Mouse (Mus musculus) thymus, postnatal 14 days (tissue): ENCODE measurements at regions not wholly inside any gene's neighbourhood (a gene's known extent, or its start where the extent isn't known, plus 50 kb on each side); places are given as distances from the start of the nearest gene placed in this dataset.
A peak's percentile ranks its signal among the peaks of the same experiment; 100 is the strongest.

Experiments
- DNase-seq: peaks from one replicate; pipeline ENCODE4 v3.0.0; 2021

DNA sequence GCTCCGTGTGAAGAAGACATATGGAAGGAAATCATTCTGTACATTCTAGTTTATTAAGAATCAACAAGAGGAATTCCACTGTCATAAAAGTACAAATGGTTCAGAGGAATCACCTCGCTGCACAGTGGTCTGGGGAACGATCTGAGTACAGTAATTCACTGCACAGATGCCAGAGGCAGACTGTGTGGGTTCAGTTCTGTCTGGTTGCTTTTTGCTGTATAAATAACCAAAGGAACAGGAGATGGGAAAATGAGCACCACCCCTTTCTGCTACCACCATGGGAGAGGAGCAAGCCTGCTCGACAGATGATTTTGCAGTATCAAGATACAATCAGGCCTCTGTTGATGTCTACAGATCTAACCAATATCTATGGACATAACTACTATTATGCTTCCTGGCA, 322.1 kb upstream of the Slco3a1 start:
- no peak for DNase-seq

DNA sequence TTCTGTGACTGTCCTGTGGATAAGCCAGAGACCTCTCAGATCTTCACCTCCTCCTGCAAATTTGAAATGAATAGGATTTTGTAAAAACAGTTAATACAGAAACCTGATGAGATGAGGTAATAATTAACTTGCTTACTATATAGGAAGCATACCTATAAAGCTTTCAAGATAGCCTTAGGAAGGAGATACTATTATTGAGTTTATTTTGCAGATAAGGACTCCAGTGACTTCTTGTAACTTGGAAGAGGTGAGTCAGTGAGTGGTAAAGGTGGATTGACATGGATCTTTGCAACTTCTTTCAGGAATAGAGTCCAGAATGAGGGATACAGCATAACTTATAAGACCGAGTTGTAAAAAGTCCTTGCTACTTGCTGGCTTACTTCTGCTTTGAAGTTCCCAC, 315.7 kb upstream of the Slco3a1 start:
- DNase-seq: no peak

DNA sequence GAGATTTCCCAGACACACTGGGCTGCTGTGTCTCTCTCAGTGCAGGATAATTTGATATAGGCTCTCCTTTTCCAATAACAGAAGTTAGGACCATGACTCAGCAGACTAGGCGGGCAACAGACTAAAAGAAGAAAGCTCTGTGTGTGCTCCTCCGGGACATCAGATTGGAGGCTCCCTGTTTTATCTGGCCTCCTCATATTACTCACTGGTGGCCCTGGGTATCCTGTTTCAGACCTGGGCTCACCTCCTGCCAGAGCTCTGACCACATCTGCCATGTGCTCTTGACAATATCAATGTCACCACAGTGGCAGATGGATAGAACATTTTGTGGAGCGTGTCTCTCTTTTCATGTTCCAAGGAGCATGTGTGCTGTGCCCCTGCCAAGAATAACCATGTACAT, 308.1 kb upstream of the Slco3a1 start:
- no peak for DNase-seq

DNA sequence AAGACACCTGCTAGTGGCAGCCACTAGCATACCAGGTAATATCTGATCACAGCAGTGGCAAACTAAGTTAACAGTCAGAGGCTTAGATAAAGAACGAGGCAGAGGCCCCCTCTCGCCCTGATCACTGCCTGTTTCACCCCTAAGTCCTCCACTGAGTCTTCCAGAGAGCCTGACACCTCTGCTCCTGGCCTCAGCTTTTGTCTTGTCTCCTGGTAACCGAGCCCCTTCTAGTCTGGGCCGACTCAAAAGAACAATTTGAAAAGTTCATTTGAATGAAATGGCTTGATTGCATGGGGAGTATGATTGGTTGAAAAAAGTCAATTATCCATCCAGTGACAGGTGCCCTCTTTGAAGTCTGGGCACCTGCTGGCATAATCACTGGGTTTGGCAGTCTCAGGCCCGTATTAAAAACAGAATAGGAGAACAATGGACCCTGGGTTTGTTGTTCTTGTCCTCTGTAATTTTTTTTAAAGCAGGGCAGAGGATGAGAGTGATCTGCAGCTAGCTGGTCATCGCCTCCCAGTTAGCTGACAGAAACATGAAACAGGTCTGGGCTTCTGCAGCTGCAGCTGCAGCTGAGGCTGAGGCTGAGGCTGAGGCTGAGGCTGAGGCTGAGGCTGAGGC, 289.8 kb upstream of the Slco3a1 start:
- no peak for DNase-seq

DNA sequence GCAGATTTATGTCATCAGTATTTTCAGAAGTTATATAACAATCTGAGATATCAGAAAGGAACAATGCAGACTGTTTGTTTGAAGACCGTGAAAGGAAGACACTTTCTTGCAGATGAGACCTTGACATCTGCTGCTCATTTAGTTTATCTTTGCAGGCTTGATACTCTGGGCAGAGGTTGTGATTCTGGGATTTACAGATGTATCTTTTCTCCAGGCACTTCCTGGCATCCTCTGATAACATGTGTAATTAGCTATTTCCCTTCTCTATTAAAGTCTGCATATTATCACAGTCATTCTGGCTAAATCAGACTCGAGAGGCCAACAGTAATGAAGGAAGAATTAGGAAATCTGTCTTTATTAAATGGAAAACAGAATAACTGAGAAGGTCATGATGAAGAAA, 268.7 kb upstream of the Slco3a1 start:
- no peak for DNase-seq

DNA sequence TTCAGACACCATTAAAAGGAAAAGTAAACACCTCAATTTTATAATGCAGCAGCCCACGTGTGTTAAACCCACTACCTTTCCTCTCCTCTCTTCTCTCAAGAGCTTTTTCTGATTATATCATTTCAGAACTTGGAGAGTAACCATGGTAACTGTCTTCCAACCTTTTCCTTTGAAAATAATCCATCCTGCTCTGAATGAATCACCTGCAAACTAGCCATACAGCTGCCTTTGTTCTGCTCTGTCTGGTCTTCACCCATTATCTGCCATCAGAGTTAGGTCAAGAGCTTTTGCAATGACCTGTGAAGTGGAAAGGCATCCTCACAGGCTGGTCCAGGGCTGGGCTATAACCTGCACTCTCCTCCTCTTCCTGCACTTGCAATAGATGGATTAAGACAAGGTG, 238.7 kb upstream of the Slco3a1 start:
- DNase-seq: no peak

DNA sequence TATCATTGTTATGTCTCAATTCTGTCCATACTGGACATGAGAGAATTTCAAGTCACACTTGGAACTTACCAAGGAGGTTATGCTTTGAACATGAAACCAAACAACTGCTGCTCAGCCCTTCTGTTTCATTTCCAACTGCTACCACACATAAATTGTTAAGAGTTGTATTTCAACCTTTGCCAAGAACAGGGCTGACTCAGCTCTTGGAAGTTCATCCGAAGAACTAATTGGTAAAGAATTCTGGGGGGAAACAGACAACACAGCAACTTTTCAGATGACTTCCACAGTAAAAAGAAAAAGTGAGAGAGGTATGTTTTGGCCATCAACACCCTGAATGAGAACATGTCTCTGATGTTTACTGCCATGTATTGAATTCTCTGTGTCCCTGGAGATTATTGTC, 234.1 kb upstream of the Slco3a1 start:
- DNase-seq: no peak

DNA sequence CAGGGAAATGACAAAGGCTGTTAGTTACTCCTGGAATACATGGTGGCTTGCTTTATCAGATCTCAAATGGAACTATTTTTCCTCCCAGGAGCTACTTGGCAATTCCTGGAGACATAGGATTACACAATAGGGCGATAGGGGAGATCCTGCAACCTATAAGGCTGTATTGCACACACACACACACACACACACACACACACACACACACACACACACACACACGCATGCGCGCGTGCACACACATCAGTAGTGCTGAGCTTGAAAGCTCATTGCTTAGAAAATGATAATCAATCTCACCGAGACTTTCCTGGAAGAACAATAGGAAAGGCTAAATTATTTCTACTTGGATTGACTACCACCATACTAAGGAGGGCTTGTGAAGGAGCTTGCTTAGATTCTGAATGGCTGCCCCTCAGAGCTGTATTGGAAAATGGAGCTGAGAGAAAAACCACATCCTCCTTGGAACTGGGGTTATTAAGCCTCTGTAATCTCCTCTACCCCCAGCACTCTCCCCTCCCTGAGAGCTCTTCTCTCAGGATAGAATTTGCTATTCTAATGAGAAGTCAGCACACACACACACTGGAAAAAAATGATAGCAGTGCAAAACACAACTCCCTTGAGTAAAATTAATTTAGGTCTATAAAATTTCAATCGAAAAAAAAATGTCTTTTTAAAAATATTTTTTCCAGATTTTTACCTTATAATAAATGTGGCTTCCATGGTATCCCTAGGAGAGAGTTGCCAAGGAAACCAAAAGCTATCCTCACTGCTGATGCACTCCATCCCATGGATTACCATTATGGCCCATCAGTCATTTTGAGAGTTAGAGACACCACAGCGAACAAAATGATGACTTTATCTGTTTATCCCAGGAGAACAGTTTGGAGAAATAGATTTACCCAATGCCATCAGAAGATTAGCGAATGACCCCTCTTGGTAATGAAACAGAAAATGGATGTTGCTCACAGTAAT, 217.1 kb upstream of the Slco3a1 start:
- DNase-seq: no peak

DNA sequence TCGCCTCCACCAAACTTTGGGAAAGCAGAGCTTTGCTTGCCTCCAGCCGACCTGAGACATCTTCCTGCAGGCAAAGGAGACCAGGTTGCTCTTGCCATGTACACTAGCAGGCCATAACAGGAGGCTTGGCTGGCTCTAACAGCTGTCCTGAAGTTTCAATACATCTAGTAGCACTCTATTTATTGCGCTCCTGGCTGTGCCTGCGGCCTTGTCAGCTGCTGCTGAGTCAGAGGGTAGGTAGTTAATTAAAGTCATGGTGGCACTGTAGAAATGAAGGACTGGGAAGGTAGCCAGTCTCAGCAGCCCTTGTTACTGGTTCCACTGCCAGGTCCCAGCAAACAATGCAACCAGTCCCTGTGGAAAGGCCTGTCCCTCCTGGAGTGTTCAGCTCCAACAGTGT, 212.0 kb upstream of the Slco3a1 start:
- no peak for DNase-seq

DNA sequence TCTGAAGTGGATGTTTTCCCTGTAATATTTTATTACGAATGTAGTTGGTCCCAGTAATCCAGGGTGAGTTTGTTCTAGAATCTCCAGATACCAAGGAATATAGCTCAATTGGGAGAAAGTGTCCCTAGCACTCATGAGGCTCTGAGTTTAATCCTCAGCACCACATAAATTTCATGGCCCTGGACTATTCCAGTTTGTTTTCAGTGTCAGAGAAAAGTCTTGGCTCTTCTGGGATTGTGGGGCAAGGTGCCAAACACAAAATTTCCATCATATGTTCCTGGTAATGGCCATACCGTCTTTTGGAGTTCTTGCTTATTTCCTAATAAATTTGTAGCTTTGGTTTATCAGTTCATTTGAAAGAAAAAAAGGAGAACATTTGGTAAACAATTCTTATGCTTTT, 202.9 kb upstream of the Slco3a1 start:
- DNase-seq: no peak

DNA sequence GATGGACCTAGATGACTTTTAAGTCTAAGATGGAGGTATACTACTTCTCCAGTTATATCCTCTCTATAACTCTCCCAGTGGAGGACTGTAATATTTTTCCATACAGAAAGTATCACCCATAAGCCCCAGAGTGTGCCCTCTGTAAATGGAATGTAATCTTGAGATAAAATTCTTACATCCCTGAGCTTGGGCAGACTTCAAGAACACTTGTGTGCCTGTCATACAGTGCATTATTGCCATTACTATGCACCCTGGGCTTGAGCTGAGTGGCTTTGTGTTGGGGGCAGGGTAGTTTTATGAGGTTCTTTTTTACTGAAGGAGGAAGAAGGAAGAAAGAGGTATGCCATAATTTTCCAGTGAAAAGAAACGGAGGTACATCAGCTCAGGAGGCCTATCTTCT, 193.1 kb upstream of the Slco3a1 start:
- DNase-seq: no peak

DNA sequence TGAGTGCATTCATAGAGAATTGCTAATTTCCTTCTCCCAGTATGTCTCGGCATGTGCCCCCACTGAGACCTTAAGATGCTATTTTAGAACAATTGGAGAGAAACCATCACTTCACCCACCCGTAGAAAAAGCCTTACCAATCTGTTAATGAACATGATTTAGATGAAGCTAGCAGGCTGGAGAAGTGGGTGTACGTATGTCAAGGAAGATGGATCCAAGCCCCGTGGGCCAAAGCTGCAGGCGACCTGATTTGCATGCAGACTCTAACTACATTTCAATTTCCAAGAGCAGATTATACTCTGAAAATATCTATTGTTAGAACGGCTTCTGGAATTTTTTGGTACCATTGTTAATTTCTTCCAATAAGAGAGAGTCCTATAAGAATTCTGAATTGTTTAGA, 180.4 kb upstream of the Slco3a1 start:
- DNase-seq: no peak

DNA sequence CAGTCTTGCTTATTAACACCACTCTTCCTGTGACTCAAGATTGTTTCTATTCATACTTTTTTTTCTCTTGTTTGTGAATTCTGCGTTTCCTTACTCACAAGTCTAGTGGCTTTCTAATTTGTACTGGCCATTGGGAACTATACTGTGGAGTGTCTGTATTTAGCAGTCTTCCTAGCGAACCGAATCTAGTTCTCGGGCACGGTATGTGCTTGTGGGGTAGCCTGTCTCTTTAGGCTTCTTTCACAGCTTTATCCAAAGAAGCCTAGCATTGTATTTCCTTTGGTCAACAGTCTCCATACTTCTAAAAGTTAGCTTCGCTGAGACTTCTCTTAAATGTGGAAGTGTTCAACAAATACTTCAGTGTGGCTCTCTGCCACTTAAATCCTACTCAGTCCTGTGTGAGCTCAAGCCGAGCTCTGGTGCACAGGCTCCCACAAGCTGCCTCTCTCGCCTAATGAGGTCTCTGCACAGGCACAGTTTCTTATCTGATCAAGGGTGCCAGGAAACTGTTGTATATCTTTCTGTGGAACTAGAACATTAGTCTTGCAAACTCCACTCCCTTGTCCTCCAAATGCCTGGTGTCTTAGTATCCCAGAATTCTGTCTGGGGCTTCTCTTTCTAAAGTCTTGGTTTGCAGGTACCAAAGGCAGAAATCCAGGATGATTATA, 171.9 kb upstream of the Slco3a1 start:
- DNase-seq: no peak

DNA sequence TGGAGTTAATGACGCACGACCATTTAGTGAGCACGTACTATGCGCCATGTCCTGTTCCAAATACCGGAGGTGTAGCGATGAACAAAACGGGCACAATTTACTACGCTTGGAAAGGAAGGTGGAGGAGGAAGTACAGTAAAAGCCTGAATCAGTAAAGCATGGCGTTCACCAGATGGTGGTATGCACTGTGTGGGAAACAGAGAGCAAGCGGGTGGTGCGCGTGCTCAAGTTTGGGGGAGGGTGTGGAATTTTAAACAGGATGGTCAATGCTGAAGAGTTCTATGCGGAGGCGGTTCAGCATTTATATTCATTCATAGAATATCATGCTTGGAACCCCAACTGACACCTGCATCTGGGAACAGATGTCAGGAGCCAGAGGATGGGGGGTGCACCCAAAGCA, 164.7 kb upstream of the Slco3a1 start:
- no peak for DNase-seq

DNA sequence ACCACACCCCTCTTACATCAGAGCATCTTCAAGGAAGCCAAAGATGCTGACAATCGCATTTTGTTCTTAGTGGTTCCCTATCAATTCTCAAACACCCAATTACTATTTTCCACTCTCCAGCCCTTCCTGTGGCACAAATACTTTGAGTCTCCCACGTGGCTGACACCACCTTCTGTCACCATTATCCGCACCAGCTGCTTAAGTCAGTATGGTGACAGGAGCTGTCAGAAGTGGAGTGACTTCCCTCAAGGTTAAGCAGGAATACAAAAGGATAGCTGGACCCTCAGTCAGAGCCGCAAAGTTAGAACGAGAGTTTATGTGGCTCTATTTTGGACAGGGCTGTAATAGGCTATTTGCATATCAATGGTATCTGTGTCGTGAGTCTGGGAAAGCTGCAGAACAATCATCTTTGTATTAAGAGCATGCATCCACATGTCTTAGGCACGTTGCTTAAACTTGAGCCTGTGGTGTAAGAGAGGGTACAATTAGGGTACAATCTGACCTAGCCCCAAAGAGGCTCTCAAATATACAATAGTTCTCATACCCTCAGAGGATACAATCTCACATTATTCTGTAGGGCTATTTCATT, 155.5 kb upstream of the Slco3a1 start:
- no peak for DNase-seq

DNA sequence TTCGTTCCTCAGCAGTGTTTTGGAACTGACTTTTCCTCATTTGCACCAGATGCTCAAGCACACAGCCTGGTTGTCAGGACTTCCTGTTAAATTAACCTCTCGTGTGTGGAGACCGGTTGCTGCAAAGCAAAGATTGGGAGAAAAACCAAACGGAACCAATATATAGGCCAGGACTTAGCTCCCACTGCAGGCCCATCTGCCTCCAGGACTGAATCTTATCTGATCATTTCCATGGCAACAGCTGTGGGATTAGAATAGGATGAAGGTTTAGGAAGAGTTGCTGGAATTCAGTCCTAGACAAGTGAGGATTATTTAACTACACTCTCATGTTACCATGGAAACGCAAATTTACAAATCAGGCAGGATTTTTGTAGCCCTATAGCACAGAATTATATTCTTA, 154.4 kb upstream of the Slco3a1 start:
- DNase-seq: no peak

DNA sequence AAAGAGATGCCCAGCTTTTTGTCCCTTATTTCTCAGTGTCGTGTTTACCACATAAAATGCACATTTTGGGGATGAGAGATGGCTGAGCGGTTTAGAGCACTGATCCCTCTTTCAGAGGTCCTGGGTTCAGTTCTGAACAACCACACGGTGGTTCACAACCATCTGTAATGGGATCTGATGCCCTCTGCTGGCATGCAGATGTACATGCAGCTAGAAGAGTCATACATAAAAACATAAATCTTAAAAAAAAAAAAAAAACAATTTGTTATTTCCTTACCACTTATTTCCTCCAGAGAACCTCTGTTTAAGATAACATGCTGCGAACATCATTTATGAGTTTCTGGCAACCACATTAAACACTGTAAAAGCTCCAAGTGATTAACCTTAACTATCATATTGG, 149.0 kb upstream of the Slco3a1 start:
- DNase-seq: no peak

DNA sequence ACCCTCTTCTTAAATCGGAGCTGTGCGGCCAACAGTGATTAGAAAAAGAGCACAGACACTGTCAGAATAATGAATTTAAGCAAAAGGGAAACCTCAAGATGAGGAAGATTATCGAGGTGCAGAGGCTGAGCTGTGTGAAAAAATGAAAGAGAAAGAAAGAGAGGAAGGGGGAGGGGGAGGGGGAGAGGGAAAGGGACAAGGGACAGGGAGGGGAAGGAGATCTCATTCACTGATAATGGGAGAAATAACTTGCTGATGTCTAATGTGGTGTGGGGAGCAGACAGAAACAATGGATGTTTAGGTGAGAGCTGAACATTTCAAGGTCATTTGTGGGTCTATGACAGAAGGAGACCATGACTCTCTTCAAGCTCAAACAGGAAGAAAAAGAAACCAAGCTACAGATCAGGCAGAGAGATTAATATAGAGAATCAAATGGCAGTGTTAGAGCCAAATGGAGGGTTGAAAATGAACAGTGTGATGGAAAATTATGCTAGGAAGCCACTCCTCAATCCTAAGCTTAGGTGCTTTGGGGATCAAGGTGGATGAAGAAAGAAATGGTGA, 143.3 kb upstream of the Slco3a1 start:
- no peak for DNase-seq

DNA sequence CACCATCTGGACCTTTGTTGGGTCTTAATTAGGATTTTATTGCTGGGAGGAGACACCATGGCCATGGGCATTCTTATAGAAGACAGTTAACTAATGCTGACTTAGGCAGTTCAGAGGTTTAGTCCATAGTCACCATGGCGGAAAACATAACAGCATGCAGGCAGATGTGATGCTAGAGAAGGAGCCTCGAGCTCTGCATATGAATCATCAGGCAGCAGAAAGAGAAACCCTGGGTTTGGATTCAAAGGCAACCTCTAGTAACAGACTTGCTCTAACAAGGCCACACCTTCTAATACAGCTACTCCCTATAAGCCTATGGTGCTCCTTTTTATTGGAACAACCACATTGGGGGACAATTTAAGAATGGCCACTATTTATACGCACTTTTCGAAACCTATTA, 141.7 kb upstream of the Slco3a1 start:
- no peak for DNase-seq

DNA sequence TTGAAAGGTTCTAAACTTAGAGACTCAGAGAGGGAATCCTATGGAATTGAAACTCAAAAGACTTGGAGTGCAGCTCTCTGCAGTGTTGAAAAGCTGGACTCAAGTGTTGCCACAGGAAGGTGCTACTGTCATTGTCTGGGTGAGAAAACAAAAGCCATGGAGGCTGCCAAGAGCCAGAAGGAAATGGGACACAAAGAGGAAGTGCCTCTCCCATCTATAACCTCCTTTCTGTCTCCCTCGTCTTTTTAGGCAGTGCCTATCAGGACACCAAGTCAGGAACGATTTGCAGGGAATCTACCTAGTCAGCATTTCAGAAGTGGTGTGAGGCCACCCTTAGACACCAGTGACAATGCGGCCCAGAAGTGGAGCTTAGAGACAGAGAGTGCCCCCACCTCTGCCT, 138.5 kb upstream of the Slco3a1 start:
- DNase-seq: no peak

DNA sequence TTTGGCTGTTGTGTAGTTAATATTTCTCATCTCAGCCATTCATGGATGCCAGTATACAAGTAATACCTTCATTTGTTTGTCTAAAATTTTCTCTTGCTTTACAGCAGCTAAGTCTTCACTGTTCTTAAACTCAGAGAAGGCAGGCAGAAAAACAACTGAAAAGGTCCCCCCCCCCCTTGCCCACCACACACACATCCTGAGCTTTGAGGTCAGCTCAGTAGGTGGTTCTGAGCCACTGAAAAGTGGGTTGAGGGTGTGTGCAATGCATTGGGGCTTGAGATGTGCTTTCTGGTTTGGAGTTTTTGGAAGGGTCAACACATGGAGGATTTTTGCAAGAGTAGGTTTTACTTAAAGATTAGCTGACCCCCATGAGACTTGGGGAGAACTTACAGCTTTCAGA, 136.1 kb upstream of the Slco3a1 start:
- peak; percentile 53 for DNase-seq

DNA sequence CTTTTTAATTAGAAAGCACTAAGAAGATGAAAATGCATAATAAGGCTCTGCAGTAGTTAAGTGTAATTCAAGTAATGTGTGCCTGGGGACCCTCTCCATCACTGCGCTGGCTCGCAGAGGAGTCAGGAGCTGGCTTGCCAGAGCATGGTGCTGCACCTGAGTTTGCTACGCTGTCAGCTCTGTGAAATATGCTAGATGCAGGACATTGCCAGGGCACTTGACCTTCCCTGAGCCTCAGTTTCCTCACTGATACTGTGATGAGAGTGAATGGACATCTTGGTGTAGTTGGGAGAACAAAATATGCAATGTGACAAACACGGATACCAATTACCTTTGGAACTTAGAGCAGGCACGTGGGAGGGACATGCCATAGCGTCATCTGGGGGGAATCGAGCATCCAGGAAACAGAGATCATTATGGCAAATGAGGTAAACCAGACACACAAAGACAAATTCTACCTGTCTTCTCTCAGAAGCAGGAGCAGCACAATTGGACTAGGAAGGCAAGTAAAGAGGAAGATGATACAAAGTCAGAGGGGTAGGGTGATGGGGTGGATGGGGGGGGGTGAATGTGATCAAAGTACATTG, 133.6 kb upstream of the Slco3a1 start:
- DNase-seq: no peak
